Mouse (Mus musculus): ENCODE measurements at regions not wholly inside any gene's neighbourhood (a gene's known extent, or its start where the extent isn't known, plus 50 kb on each side); places are given as distances from the start of the nearest gene placed in this dataset.

DNA sequence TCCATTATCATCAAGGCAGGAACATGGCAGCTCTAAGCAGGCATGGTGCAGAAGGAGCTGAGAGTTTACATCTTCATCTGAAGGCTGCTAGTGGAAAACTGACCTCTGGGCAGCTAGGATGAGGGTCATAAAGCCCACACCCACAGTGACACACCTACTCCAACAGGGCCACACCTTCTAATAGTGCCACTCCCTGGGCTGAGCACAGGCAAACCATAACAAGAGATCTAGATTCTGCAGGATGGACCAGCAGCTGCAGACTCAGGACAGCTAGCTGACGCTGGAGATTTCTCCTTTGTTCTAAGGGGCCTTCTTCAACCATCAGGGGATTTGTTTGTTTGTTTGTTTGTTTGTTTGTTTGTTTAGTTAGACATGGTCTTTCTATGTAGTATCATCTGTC is 79.6 kb upstream of the Bod1 start:
- TF ChIP-seq POLR2A (IDR thresholded peaks at IDR 0.05; ENCODE audit: low read depth, low read length) (no peak), CTCF (conservative IDR thresholded peaks at IDR 0.05; ENCODE audit: insufficient read depth, insufficient read length, low read depth, low read length) (no peak)

All from kidney, adult 2 months (tissue).